Mouse (Mus musculus): ENCODE measurements at regions not wholly inside any gene's neighbourhood (a gene's known extent, or its start where the extent isn't known, plus 50 kb on each side); places are given as distances from the start of the nearest gene placed in this dataset.
"Not testable (repeated sequence)": the region's sequence is repeated elsewhere in the genome, so short reads cannot be mapped to it uniquely, and the experiment has no call there.

DNA sequence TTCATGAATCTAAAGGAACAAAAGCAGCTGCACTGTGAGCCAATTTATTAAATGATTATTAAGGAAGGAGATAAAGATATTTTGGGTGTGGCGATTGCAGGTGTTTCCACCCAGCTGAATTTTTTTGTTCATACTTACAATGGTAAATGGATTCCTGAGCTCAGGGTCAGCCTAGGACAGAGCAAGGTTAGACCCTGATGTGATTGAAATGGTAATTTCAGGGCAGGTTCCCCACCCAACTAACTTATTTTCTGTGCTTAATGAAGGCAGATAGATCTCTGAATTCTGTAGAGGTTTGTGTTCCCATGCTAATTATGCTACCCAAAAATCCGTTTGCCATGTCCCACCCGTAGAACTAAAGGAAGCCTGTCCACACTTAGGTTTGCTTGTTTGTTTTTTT lies 258.8 kb upstream of the St6gal2 start:
- DNase-seq (ENCODE audit: extremely low spot score, low spot score): no peak
- Histone ChIP-seq H3K27ac (no peak overlapping the region), H3K27me3 (ENCODE audit: poor library complexity, severe bottlenecking) (no peaks in the 10 kb centered on the region), H3K9me3 (no peaks in the 10 kb centered on the region), H3K4me3 (no peak overlapping the region), H3K36me3 (replicated peaks) (no peaks in the 10 kb centered on the region), H3K4me1 (no peaks in the 10 kb centered on the region)
- WGBS: 86% methylated on average over 3 of the region's 3 CpGs

DNA sequence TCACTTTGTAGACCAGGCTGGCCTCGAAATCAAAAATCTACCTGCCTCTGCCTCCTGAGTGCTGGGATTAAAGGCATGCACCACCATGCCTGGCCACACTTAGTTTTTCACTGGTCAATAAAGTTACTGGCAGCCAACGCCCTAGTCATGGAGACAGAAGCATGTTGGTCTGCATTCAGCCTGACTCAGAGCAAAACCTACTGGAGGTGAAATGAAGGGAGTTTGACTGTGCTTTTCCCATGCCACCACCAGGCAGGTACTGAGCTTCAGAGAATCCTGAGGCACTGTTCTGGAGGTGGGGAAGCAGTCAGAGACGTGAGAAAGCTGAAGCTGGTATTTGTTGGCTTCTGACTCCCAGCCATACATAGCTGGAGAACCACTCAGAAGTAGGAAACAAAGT lies 258.4 kb upstream of the St6gal2 start:
- Histone ChIP-seq H3K4me3 (no peak overlapping the region), H3K9me3 (no peaks in the 10 kb centered on the region), H3K27me3 (ENCODE audit: poor library complexity, severe bottlenecking) (no peaks in the 10 kb centered on the region), H3K36me3 (replicated peaks) (no peaks in the 10 kb centered on the region), H3K4me1 (no peaks in the 10 kb centered on the region), H3K27ac (no peak overlapping the region)
- DNase-seq (ENCODE audit: extremely low spot score, low spot score): no peak
- 87% methylated on average over 3 of the region's 3 CpGs for WGBS

DNA sequence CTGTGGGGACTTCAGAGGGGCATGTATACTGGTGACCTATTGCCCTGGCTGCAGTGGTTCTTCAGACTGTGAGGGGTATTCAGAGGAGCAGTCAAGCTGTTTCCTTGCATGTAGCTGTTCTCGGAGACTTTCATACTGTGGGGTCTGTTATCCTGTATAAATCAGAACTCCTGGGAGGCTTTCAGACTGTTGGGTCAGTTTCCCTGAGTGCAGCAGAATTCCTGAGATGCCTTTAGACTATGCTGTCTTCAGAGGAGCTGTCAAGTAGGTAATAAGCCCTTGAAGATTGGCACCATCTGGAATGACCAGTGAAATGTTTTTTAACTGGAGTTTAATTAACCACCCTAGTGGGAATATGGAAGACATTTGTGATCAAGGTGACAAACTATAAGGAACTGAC lies 238.6 kb upstream of the St6gal2 start:
- Histone ChIP-seq H3K36me3 (replicated peaks) (no peaks in the 10 kb centered on the region), H3K27ac (no peak overlapping the region), H3K27me3 (ENCODE audit: poor library complexity, severe bottlenecking) (no peaks in the 10 kb centered on the region), H3K9me3 (no peaks in the 10 kb centered on the region), H3K4me3 (no peak overlapping the region), H3K4me1 (no peaks in the 10 kb centered on the region)
- no peak for DNase-seq (ENCODE audit: extremely low spot score, low spot score)
- WGBS: 97% methylated on average over 1 of the region's 1 CpGs

DNA sequence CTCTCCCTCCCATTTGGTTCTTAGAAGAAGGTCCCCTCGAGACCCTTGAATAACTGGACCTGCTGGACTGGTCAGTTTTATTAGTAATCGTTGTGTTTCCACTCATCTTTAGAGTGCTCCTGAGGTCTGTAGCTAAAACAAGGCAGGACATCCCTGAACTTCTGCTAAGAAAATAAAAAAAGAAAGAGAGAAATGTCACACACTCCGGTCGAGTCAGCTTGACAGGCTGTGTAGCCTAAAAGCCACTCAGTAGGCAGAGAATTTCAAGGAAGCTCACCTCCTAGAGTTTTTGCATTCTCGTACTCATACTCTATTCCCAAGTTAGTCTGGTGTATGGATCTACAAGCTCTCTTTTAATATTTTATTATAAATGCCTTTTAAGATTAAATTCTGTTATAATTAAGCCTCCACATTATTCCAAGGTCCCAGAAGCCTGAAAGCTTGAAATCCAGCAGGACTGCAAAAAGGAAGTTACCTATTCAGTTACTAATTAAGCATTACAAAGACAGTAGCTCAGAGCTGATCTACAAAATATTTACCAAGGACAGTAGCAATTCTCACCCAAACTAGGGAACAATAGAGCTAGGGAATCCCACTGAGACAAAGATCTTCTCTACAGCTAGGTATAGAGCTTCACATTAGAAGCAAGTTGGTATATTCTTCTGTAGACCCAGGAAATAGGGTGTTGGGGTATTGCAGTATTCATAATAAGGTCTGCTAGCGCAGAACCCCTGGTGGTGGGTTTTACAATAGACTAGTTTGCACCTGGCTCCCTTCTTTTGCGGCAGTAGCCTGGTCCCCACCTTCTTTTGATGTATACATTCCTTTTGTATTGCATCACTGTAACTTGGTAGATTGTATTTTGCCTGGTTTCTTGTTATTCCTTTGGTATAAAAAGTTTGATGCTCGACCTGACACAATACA lies 226.7 kb upstream of the St6gal2 start:
- 91% methylated on average over 8 of the region's 8 CpGs for WGBS
- not testable (repeated sequence) for H3K4me3 ChIP-seq; H3K27ac ChIP-seq; H3K4me1 ChIP-seq; H3K9me3 ChIP-seq; DNase-seq (ENCODE audit: extremely low spot score, low spot score); H3K27me3 ChIP-seq (ENCODE audit: poor library complexity, severe bottlenecking); H3K36me3 ChIP-seq (replicated peaks)

DNA sequence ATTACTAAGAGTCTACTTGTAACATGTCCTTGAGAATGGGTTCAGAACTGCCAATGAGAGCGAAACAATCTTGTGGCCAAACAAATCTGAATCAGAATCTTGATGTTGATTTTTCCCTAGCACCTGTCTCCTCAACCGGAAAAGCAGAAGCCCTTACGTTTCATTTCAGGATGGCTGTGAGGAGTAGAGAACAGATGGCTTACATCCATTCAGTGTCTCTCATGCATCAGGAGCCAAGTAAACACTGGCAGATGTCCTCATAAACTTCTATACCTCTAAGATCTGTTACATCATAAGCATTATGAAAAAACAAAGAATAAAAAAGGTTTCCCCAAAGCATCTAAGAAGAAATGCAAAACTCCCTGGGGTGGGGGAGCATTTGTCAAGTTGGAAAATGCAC lies 221.1 kb upstream of the St6gal2 start:
- H3K36me3 ChIP-seq (replicated peaks): no peaks in the 10 kb centered on the region
- H3K4me3 ChIP-seq: no peak overlapping the region
- no peaks in the 10 kb centered on the region for H3K27me3 ChIP-seq (ENCODE audit: poor library complexity, severe bottlenecking)
- H3K27ac ChIP-seq: no peak overlapping the region
- DNase-seq (ENCODE audit: extremely low spot score, low spot score): no peak
- 94% methylated on average over 3 of the region's 3 CpGs for WGBS
- no peaks in the 10 kb centered on the region for H3K4me1 ChIP-seq
- H3K9me3 ChIP-seq: no peaks in the 10 kb centered on the region; the same call in 1 of the 2 replicates

DNA sequence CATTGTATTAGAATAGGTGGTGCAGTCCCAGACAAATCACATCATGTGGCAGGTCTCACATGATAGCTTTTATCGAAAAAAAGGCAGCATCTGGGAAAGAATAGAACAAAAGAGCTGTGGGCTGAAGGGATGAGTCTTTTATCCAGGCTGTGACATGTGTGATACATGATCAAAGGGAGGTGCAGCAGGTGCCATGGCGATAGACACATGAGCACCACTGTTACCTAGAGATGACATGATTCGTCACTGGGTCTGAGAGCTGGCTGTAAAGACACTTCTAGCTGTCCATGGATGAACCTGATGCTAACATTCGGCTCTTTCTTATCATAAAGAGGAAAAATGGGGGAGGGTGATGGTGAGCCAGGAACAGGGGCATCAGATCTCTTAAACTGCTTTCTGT lies 210.9 kb upstream of the St6gal2 start:
- H3K4me1 ChIP-seq: no peaks in the 10 kb centered on the region
- no peaks in the 10 kb centered on the region for H3K9me3 ChIP-seq
- H3K27ac ChIP-seq: no peak overlapping the region
- H3K36me3 ChIP-seq (replicated peaks): no peaks in the 10 kb centered on the region
- no peak overlapping the region for H3K4me3 ChIP-seq
- no peaks in the 10 kb centered on the region for H3K27me3 ChIP-seq (ENCODE audit: poor library complexity, severe bottlenecking)
- WGBS: 84% methylated on average over 4 of the region's 4 CpGs
- DNase-seq (ENCODE audit: extremely low spot score, low spot score): no peak

DNA sequence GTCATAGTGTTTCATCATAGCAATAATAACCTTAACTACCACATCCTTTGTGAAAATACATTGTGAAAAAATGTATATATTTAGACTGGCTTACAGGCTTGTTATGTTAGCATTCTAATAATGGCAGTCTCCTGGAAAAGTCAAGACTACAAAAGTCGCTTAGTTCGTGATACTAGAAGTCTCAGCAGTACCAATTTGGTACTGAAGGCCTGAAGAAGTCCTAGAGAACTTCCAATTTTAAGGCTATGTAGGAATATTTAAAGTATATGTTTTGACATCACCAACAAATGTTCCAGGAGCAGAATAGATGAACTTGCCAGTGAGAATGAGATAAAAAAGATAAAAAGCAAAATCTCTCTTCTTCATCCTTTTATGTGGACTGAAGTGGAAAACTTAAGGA lies 182.5 kb upstream of the St6gal2 start:
- Histone ChIP-seq H3K4me3 (no peak overlapping the region), H3K9me3 (no peaks in the 10 kb centered on the region), H3K27ac (no peak overlapping the region), H3K4me1 (no peaks in the 10 kb centered on the region), H3K36me3 (replicated peaks) (no peaks in the 10 kb centered on the region), H3K27me3 (ENCODE audit: poor library complexity, severe bottlenecking) (no peaks in the 10 kb centered on the region)
- DNase-seq (ENCODE audit: extremely low spot score, low spot score): no peak
- WGBS: 89% methylated on average over 2 of the region's 2 CpGs

DNA sequence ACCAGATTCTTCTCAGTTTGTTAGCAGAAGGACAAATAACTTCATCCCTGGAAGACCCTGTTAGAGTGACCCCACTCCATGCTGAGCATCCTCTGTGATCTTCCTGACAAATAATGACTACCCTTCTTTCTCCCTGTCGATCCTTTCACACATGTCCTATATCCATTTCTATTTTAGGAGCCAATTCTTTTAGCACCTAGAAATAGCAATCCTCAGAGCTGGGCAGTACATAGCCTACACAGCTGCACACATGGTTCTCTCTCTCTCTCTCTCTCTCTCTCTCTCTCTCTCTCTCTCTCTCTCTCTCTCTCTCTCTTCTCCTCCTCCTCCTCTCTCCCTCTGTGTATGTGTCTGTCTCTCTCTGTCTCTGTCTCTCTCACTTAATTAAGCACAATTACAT lies 168.6 kb upstream of the St6gal2 start:
- WGBS: 81% methylated on average over 1 of the region's 1 CpGs
- no peaks in the 10 kb centered on the region for H3K9me3 ChIP-seq
- DNase-seq (ENCODE audit: extremely low spot score, low spot score): no peak
- no peak overlapping the region for H3K4me3 ChIP-seq
- H3K4me1 ChIP-seq: no peaks in the 10 kb centered on the region
- H3K27ac ChIP-seq: no peak overlapping the region
- no peaks in the 10 kb centered on the region for H3K27me3 ChIP-seq (ENCODE audit: poor library complexity, severe bottlenecking)
- H3K36me3 ChIP-seq (replicated peaks): no peaks in the 10 kb centered on the region

DNA sequence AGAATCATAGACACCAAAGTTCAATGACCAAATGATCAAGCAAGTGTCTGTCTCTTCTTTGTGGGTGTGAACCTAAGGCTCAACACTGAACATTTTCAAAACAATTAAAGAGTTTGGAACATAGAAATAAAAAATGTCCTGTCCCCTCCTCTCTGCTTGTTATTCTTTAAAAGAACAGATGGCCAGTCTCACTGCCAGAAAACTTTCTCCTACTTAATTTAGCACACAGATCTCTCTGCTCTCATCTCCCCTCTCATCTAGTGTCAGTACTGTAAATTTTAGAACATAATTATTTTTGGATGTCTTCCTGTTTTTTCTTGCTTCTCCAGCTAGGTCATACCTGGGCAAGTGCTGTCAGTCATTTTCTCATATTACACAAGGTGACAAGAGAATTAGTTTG lies 163.9 kb upstream of the St6gal2 start:
- H3K36me3 ChIP-seq (replicated peaks): no peaks in the 10 kb centered on the region
- no peak overlapping the region for H3K4me3 ChIP-seq
- no peaks in the 10 kb centered on the region for H3K27me3 ChIP-seq (ENCODE audit: poor library complexity, severe bottlenecking)
- H3K4me1 ChIP-seq: no peaks in the 10 kb centered on the region
- no peaks in the 10 kb centered on the region for H3K9me3 ChIP-seq
- H3K27ac ChIP-seq: no peak overlapping the region
- DNase-seq (ENCODE audit: extremely low spot score, low spot score): no peak

DNA sequence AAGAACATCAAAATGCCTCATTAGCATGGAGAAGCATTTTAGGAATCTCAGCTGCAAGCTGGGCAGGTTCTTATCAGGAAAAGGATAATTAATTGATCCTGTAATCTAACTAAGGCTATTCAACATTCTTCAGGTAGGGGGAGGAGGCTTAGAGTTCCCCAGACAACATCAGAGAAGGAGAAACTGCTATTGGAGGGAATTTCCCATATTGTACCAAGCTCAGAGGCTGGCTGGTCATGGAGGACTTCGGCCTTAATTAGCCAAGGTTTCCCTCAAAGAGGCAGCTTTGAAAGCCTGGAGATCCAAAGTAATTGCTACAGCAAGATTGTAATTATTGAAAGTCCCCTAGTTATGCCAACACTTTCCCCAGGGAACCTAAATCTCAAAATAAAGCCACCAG lies 156.6 kb upstream of the St6gal2 start:
- H3K27me3 ChIP-seq (ENCODE audit: poor library complexity, severe bottlenecking): no peaks in the 10 kb centered on the region
- no peak overlapping the region for H3K4me3 ChIP-seq
- WGBS: 52% methylated on average over 1 of the region's 1 CpGs

DNA sequence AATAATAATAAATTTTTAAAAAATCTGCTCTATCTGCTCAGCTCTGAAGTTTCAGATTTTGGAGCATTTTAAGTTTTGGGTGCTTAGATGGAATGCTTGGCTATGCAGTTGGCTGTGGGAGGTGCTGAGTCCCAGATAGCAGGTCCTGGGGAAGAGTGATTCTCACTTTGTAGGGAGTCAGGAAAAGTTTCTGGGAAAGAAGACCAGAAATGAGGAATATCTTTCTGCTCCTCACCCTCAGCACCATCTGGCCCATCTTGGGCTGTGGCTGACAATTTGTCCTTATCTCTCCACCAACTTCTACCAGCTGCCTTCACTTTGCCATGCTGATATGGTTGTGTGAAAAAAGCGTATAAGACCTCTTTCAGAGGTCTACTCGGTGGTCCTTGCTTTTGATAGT lies 152.5 kb upstream of the St6gal2 start:
- no peaks in the 10 kb centered on the region for H3K9me3 ChIP-seq
- no peak overlapping the region for H3K4me3 ChIP-seq
- WGBS: 86% methylated on average over 2 of the region's 2 CpGs
- H3K27me3 ChIP-seq (ENCODE audit: poor library complexity, severe bottlenecking): no peaks in the 10 kb centered on the region
- H3K27ac ChIP-seq: no peak overlapping the region
- peaks cover 14% of the 10 kb centered on the region; the same call in 1 of the 2 replicates for H3K4me1 ChIP-seq
- no peaks in the 10 kb centered on the region for H3K36me3 ChIP-seq (replicated peaks)
- DNase-seq (ENCODE audit: extremely low spot score, low spot score): no peak

More for the DNA sequence above, 156.6 kb upstream of the St6gal2 start:
- no peak for DNase-seq (ENCODE audit: extremely low spot score, low spot score)
- peaks cover 14% of the 10 kb centered on the region; the same call in 1 of the 2 replicates for H3K4me1 ChIP-seq
- peak overlapping the region; percentile 51; the same call in 1 of the 2 replicates for H3K27ac ChIP-seq
- H3K9me3 ChIP-seq: no peaks in the 10 kb centered on the region
- no peaks in the 10 kb centered on the region for H3K36me3 ChIP-seq (replicated peaks)

DNA sequence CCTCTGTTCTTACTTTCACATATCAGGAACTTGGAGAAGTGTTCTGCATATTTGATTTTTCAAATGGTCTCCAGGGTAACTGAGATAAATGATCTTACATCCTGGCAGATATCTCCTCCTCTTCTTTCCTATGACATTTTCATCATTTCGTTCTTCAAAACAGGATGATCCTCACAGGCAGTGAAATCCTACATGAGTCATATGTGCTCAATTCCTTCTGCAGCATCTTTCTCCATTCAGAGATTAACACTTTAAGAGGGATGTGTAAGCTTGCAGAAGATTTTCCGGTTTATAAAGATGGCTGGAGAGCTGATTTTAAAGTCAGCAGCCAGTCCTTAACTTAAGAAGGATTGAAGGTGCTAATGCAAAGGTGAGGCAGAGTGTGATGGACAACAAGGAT lies 148.5 kb upstream of the St6gal2 start:
- 79% methylated on average over 2 of the region's 2 CpGs for WGBS

DNA sequence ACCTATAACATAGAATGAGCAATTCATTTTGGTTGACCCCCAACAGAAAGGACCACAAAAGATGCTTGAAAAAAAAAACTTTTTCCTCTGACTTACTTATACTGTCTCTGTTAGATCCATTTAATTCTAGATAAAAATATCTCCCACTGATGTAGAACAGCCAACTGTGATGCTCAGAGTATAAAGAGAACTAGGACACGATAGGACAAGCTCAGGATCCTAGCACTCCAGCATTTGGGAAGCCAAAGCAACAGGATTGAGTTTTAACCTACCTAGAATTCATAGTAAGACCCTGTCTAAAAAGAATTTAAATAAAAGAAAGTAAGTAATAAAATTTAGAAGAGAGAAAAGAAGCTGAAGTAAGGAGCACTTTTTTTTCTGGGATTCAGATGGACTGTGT lies 146.3 kb upstream of the St6gal2 start:
- Histone ChIP-seq H3K27me3 (ENCODE audit: poor library complexity, severe bottlenecking) (no peaks in the 10 kb centered on the region), H3K4me1 (no peaks in the 10 kb centered on the region), H3K27ac (no peak overlapping the region), H3K9me3 (peaks cover 2% of the 10 kb centered on the region; the same call in 1 of the 2 replicates), H3K36me3 (replicated peaks) (no peaks in the 10 kb centered on the region), H3K4me3 (no peak overlapping the region)
- no peak for DNase-seq (ENCODE audit: extremely low spot score, low spot score)
- 91% methylated on average over 1 of the region's 1 CpGs for WGBS

More for the DNA sequence above, 148.5 kb upstream of the St6gal2 start:
- Histone ChIP-seq H3K4me1 (no peaks in the 10 kb centered on the region), H3K4me3 (no peak overlapping the region), H3K9me3 (peaks cover 2% of the 10 kb centered on the region; the same call in 1 of the 2 replicates), H3K27ac (no peak overlapping the region), H3K36me3 (replicated peaks) (no peaks in the 10 kb centered on the region), H3K27me3 (ENCODE audit: poor library complexity, severe bottlenecking) (no peaks in the 10 kb centered on the region)
- no peak for DNase-seq (ENCODE audit: extremely low spot score, low spot score)
